Mouse (Mus musculus) E14TG2a.4 (cell line): ENCODE results near the gene Iqcc.

Experiments used
- CTCF ChIP-seq: conservative IDR thresholded peaks from 2 replicates; pipeline ENCODE4 v1.5.1; 2014; ENCODE audit warnings: low read length
- NANOG ChIP-seq: IDR thresholded peaks from 2 replicates; pipeline ENCODE4 v1.6.1; 2014; ENCODE audit warnings: borderline replicate concordance, low read length, mixed read lengths

DNA sequence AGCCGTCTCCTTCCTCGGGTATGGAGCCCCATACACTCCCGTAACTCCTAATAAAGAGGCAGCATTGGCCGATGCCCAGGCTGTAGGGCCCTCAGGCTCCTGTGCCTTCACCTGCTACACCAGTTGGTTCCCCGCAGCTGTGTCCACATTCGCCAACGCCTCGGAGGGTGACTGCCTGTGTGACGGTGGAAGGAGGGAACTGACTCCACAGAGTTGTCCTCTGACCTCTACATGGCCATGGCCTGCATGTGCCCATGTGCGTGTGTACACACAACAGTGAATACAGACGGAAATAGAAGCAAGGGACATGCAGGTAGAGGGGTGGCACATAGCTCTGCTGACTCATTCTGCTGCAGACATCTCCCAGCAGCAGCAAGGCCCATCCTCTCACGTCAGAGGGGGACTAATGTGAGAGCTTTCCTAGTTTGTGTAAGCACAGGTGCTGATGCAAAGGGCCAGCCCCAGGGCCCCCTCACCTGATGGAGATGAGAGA lies 9.7 kb downstream of the Iqcc start:
- TF ChIP-seq CTCF (no peak), NANOG (no peak)
